Mouse (Mus musculus) frontal cortex, postnatal 10 days (tissue): ENCODE data around the gene Cdc37l1.
A peak's percentile ranks its signal among the peaks of the same experiment; 100 is the strongest.

Experiments used
- DNase-seq, 2 experiments: peaks; one replicate each; pipeline ENCODE4 v3.0.0; 2022; ENCODE audit warnings: low spot score in 2 of 2, mixed read lengths in 1 of 2

The Cdc37l1 gene

GRCm38 (mm10) chr19:29046961-29047333, 56.8 kb downstream of the Cdc37l1 start:
- no peak for DNase-seq

- DNase-seq, result peak; percentile 70 to 71
These were observed 57.4 kb downstream of the Cdc37l1 start, which contains the start of gene Ak3 for GRCm38 (mm10) chr19:29047334-29048170. Ak3 (minus strand) TSS chr19:29047961.

- DNase-seq, result no peak
These were observed 59.4 kb downstream of the Cdc37l1 start for GRCm38 (mm10) chr19:29049401-29050075.

DNA sequence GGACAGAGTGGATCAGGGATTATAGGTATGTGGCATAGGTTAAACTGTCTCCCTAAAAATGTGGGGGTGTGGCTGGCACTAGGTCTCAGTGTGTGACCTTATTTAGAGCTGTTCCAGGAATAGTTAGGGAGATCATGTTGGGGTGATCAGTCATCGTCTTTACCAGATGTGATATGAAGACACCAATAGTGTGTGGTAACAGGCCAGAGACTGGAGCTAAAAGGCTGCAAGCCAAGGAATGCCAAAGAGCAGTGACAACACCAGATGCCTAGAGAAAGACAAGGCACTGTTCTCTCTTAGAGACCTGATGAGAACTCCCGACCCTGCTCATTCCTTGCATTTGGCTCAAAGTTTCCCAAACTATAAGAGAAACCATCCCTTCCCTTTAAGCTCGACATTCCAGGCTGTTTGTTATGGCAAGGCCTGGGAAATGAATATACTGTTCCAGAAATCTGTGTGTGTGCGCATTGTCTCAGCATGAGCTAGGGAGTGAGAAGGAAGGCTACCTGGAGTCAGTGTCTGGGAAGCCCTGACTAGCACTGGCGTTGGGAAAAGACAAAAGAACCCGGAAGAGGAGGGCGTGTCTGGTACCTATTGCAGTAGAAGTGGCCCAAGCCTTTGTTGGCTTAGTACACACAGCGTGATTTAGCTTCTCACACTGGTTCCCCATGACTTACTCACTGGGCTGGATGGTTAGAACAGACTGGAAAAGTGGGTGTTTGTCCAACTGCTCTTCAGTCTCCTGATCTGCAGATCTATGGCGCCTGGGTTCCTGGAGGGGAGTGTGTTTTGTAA, 60.2 kb downstream of the Cdc37l1 start:
- no peak for DNase-seq

DNA sequence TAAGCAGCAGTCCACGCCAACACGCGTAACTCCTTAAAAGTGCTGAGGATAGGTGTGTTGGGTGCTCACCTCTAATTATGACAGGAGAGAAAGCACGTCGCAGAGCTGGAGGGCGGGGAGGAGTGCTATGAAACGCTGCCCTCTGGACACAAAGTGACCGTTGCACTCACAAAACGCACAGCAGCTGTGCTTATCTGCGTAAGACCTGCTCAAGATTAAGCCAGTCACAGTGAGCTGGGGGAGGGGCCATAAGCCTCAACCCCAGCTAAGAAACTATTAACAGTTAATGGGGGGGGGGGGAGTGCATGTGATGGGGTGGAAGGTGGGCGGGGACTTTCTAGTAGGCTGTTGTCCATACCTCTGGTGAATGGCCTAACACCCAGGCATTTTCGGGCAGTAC, 62.6 kb downstream of the Cdc37l1 start:
- no peak for DNase-seq

DNA sequence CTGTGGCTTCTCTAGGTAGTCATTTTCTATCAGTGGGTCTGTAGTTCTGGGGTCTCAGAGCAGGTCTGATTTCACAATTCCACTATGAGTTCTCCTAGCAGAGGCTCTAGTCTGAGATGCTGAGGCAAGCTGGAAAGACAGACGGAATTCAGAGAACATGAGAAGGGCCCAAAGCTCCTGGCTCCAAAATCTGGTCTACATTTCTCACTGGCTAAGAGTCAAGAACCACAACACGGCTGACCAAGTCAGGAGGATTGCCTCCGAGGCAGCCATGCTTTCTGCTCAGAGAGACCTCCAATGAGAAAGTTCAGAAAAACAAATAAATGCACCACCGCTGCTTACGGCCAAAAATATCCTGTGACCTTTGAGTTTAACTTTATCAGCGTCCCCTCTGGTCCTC, 64.4 kb downstream of the Cdc37l1 start:
- DNase-seq, result no peak

DNA sequence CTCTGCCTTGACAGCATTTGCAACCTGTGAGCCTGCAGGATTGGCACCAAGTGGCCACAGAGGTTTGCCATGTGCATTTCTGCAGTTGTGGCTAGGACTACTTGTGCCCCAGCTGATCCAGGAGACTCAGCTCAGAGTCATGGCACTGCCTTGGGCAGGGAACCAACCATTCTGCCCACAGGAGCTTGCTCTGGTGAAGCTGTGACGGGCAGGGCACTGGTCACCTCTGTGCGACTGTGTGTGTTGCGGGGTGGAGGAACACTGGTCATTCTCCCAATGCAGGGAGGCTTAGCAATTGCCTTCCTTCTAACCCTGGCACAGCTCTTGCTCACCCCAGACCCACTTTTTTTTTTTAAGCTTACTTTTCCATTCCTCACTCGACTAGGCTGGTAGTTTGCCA, 65.3 kb downstream of the Cdc37l1 start:
- DNase-seq, result no peak

DNA sequence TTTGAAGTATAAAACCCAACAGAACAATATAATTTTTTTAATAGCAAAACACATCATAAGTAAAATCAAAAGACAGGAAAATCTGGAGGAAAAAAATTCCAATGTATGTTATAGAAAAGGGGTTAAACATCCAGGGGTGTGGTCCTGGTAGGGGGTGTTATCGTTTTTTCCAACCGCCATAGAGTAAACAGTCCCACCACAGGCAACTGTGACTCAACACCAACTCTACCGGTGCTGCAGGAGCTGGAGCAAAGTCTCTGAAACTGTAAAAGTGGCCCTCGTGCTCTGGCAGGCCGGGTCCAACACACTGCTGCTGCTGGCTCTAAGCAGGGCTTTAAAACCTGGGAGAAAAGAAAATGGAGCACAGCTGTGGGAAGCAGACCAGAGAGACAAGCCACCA, 68.6 kb downstream of the Cdc37l1 start:
- no peak for DNase-seq

- DNase-seq, result no peak
These were observed 69.5 kb downstream of the Cdc37l1 start for GRCm38 (mm10) chr19:29059688-29060087.

- DNase-seq, result no peak
These were observed 70.1 kb downstream of the Cdc37l1 start for GRCm38 (mm10) chr19:29060299-29060698.

DNA sequence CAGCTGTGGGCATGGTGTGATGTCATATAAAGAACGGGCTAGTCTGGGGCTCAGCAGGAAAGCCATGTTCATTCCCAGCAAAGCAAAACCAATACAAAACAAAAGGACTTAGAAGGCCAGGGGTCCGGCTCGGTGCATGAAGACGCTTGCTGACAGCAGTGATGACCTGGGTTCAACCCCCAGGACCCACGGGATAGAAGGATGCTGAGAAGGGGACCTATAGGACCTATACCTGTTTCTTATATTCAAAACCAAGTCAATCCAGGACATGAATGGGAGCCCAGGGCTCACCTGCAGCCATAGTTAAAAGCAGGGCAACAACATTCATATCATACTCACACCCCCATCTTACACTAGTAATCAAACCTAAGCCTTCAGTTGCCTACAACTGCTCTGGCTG, 72.9 kb downstream of the Cdc37l1 start:
- DNase-seq, result no peak

GRCm38 (mm10) chr19:29063577-29064363, 73.6 kb downstream of the Cdc37l1 start:
- DNase-seq, result peak; percentile 78 to 87

DNA sequence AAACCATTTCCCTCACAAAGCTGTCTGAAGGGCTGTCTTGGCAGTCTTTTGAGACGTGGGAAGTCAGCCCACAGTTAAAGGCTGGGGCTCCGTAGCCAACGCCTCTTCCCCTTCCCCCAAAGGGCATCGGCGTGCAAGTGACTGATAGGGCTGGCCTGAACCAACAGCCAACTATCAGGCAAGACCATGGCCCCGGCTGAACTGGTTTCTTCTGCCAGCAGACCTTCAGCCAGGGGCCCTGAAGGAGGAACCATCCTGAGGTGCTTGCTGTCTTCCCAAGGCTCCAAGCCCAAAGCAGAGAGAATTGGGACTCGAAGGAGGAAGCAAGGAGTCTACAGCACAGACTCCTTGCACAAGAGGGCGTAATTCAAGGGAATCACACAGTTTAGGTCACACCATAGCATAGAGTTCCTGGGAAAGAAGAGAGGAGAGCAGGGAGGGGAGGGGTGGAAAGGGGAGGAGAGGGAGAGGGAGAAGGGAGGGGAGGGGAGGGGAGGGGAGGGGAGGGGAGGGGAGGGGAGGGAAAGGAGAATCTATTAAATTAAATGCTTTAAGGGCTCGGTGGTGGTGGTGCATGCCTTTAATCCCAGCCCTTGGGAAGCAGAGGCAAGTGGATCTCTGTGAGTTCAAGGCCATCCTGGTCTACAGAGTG, 74.4 kb downstream of the Cdc37l1 start:
- no peak for DNase-seq

GRCm38 (mm10) chr19:29066981-29067471, 76.9 kb downstream of the Cdc37l1 start:
- no peak for DNase-seq

- DNase-seq, result no peak
These were observed 79.0 kb downstream of the Cdc37l1 start for GRCm38 (mm10) chr19:29069195-29069594.

DNA sequence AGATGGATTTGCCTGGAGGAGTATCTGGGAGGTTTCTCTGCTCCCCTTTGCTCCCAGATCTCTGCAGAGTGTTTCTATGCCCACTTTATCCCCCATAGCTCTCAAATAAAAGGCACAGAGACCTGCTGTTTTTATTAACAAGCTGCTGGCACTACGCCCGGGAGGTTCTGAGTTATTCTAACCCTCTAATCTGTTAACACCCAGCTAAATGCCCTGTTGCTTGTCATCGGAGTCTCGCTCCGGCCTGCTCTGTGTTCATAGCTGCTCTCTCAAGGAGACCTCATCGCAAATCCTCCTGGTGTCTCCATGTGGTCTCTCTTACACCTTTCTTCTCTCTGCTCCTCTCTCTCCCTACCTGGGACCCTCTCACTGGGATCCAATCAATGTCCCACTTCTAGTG, 84.7 kb downstream of the Cdc37l1 start:
- no peak for DNase-seq
